Mouse (Mus musculus) erythroblast, embryonic 14.5 days (primary cell): ENCODE data around the gene Arnt2. TPM values are rescaled to one million over a fixed set of nuclear protein-coding genes. Genes with fewer than 3 reads are reported as not detected.

Experiments
- H3K27me3 ChIP-seq: 2 replicates; pipeline ENCODE4 v1.6.1; 2012; ENCODE audit warnings: inconsistent platforms; ENCODE audit not compliant: control insufficient read depth
- H3K36me3 ChIP-seq: 2 replicates; pipeline ENCODE4 v1.6.1; 2012; ENCODE audit warnings: mild to moderate bottlenecking, inconsistent platforms; ENCODE audit not compliant: control insufficient read depth
- H3K4me1 ChIP-seq: 2 replicates; pipeline ENCODE4 v1.6.1; 2012; ENCODE audit warnings: inconsistent platforms; ENCODE audit not compliant: control insufficient read depth
- H3K4me3 ChIP-seq: replicated peaks from 2 replicates; pipeline ENCODE3; 2012; ENCODE audit warnings: moderate library complexity, mild to moderate bottlenecking, inconsistent platforms
- H3K9me3 ChIP-seq: 2 replicates; pipeline ENCODE4 v1.6.1; 2012; ENCODE audit warnings: low read length, inconsistent platforms, mixed read lengths; ENCODE audit not compliant: control insufficient read depth
- GATA1 ChIP-seq: IDR thresholded peaks from 2 replicates; pipeline ENCODE4 v1.6.1; 2012; ENCODE audit warnings: low read length, inconsistent platforms, mixed read lengths
- TAL1 ChIP-seq: IDR thresholded peaks from 3 replicates; pipeline ENCODE4 v1.6.1; 2012; ENCODE audit warnings: low read length, inconsistent platforms, mixed read lengths
- polyA plus RNA-seq: library from polyadenylated mRNA; stranded (reverse); fragments of >175 nt; gene quantifications from 2 replicates; pipeline ENCODE4 v1.2.3, GENCODE M21; 2012

The Arnt2 gene
- polyA plus RNA-seq, 1 experiment, result not detected

DNA sequence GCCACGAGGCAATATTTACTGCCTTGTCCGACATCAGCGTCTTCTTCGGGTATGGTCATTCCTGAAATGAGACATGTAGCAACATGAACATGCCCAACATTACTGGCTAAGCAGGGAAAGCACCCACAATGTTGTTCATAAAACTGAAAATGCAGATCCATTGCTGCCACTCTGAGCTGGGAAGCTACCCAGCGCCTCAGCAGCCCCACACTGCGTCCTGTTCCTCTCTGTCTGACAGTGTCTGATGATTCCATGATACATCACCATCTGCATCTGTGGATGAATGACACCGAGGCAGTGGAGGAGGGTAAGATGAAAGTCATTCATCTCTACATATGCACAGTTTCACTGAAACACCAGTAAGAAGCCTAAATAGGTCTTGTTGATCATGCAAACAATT lies 124.2 kb downstream of the Arnt2 start:
- no peaks in the 10 kb centered on the region for H3K9me3 ChIP-seq
- H3K27me3 ChIP-seq, result no peaks in the 10 kb centered on the region

GRCm38 (mm10) chr7:84284974-84285373 lies 125.0 kb downstream of the Arnt2 start:
- TF ChIP-seq TAL1, result no peak
- no peak for TF ChIP-seq GATA1
- Histone ChIP-seq H3K36me3 (no peaks in the 10 kb centered on the region), H3K4me1 (no peaks in the 10 kb centered on the region), H3K9me3 (no peaks in the 10 kb centered on the region), H3K4me3 (no peak overlapping the region), H3K27me3 (no peaks in the 10 kb centered on the region)

More for the DNA sequence above, 124.2 kb downstream of the Arnt2 start:
- no peak for TF ChIP-seq GATA1
- no peak for TF ChIP-seq TAL1
- Histone ChIP-seq H3K36me3 (no peaks in the 10 kb centered on the region), H3K4me1 (no peaks in the 10 kb centered on the region), H3K4me3 (no peak overlapping the region)

DNA sequence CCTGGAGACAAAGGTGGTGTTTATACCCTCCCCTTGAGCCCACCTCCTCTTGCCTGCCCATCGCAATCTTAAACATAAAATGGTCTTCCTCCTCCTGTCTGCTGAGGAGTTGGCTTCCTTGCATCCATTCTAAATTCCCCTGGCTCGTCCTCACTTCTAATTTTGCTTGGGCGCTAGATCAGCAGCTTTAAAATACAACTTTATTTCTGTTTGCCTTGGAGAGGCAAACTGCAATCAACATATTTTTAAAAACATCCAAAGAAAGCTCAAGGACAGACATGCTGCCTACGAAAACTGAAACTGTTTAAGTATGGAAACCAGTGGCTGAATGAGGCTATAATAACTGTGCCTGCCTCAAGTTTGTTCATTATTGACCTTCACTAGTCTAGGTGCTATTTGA lies 127.7 kb downstream of the Arnt2 start:
- Histone ChIP-seq H3K36me3 (no peaks in the 10 kb centered on the region), H3K9me3 (no peaks in the 10 kb centered on the region), H3K4me1 (no peaks in the 10 kb centered on the region), H3K4me3 (no peak overlapping the region), H3K27me3 (no peaks in the 10 kb centered on the region)
- no peak for TF ChIP-seq GATA1
- TF ChIP-seq TAL1, result no peak

GRCm38 (mm10) chr7:84279231-84279630 lies 130.7 kb downstream of the Arnt2 start:
- no peak overlapping the region for H3K4me3 ChIP-seq
- no peaks in the 10 kb centered on the region for H3K4me1 ChIP-seq
- no peaks in the 10 kb centered on the region for H3K27me3 ChIP-seq
- no peaks in the 10 kb centered on the region for H3K36me3 ChIP-seq
- no peaks in the 10 kb centered on the region for H3K9me3 ChIP-seq
- TF ChIP-seq GATA1, result no peak
- TF ChIP-seq TAL1, result no peak

- Histone ChIP-seq H3K9me3 (no peaks in the 10 kb centered on the region), H3K27me3 (no peaks in the 10 kb centered on the region), H3K36me3 (no peaks in the 10 kb centered on the region), H3K4me1 (no peaks in the 10 kb centered on the region), H3K4me3 (no peak overlapping the region)
- no peak for TF ChIP-seq TAL1
- TF ChIP-seq GATA1, result no peak
Observed at GRCm38 (mm10) chr7:84275312-84275711, 134.7 kb downstream of the Arnt2 start.

GRCm38 (mm10) chr7:84273930-84274329 lies 136.0 kb downstream of the Arnt2 start:
- Histone ChIP-seq H3K4me1 (no peaks in the 10 kb centered on the region), H3K4me3 (no peak overlapping the region), H3K36me3 (no peaks in the 10 kb centered on the region), H3K27me3 (no peaks in the 10 kb centered on the region), H3K9me3 (no peaks in the 10 kb centered on the region)
- TF ChIP-seq TAL1 (no peak), GATA1 (no peak)

- TF ChIP-seq TAL1, result no peak
- H3K4me3 ChIP-seq, result no peak overlapping the region
- H3K27me3 ChIP-seq, result no peaks in the 10 kb centered on the region
- no peaks in the 10 kb centered on the region for H3K4me1 ChIP-seq
- H3K36me3 ChIP-seq, result no peaks in the 10 kb centered on the region
- no peaks in the 10 kb centered on the region for H3K9me3 ChIP-seq
Observed at GRCm38 (mm10) chr7:84272206-84272818, 137.7 kb downstream of the Arnt2 start.

- Histone ChIP-seq H3K36me3 (no peaks in the 10 kb centered on the region), H3K27me3 (no peaks in the 10 kb centered on the region), H3K4me3 (no peak overlapping the region), H3K9me3 (no peaks in the 10 kb centered on the region), H3K4me1 (no peaks in the 10 kb centered on the region)
- TF ChIP-seq GATA1, result no peak
- no peak for TF ChIP-seq TAL1
Observed at GRCm38 (mm10) chr7:84271429-84271828, 138.5 kb downstream of the Arnt2 start.

DNA sequence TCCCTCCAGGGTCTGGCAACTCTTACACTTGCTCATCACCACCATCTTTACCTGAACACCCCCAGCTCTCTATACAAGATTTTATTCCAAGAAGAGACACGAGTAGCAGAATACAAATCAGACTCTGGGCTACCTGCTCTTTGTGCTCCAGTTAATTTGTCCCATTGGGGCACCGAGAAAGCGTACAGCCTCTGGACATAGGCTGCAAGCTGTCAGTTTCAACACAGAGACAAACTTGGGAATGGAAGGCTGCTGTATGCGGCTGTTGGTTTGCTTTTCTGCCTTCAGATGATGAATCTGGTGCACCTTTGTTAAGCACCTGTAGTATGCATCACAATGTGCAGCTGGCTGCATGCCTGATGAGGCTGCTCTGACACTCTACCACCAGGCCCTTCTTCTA lies 146.5 kb downstream of the Arnt2 start:
- Histone ChIP-seq H3K4me3 (no peak overlapping the region), H3K27me3 (no peaks in the 10 kb centered on the region), H3K36me3 (no peaks in the 10 kb centered on the region), H3K4me1 (no peaks in the 10 kb centered on the region), H3K9me3 (no peaks in the 10 kb centered on the region)
- no peak for TF ChIP-seq GATA1
- TF ChIP-seq TAL1, result no peak

- Histone ChIP-seq H3K4me1 (no peaks in the 10 kb centered on the region), H3K9me3 (no peaks in the 10 kb centered on the region), H3K27me3 (no peaks in the 10 kb centered on the region), H3K4me3 (no peak overlapping the region), H3K36me3 (no peaks in the 10 kb centered on the region)
- TF ChIP-seq GATA1, result no peak
- TF ChIP-seq TAL1, result no peak
Observed at GRCm38 (mm10) chr7:84261341-84261740, 148.6 kb downstream of the Arnt2 start.
